Mouse (Mus musculus): Measurements from ENCODE around the gene Pitpnb.
A peak's percentile ranks its signal among the peaks of the same experiment; 100 is the strongest.

Pitpnb gene

GRCm38 (mm10) chr5:111396199-111396598 is 65.6 kb downstream of the Pitpnb start:
- DNase-seq (ENCODE audit: low spot score in 2 of 2) = no peak

GRCm38 (mm10) chr5:111398471-111398870 is 67.9 kb downstream of the Pitpnb start:
- no peak for DNase-seq (ENCODE audit: low spot score in 2 of 2)

GRCm38 (mm10) chr5:111399271-111399670 is 68.7 kb downstream of the Pitpnb start:
- DNase-seq (ENCODE audit: low spot score in 2 of 2) = no peak

GRCm38 (mm10) chr5:111401879-111402650 is 71.5 kb downstream of the Pitpnb start:
- DNase-seq (ENCODE audit: low spot score in 2 of 2) = no peak

- DNase-seq (ENCODE audit: low spot score in 2 of 2) = no peak
Measured at GRCm38 (mm10) chr5:111402651-111402996, 72.1 kb downstream of the Pitpnb start.

- DNase-seq (ENCODE audit: low spot score in 2 of 2) = no peak
Measured at GRCm38 (mm10) chr5:111404721-111405120, 74.2 kb downstream of the Pitpnb start.

- no peak for DNase-seq (ENCODE audit: low spot score in 2 of 2)
Measured at GRCm38 (mm10) chr5:111408470-111409105, 78.0 kb downstream of the Pitpnb start.

GRCm38 (mm10) chr5:111409412-111410044 is 79.0 kb downstream of the Pitpnb start:
- DNase-seq (ENCODE audit: low spot score in 2 of 2) = no peak

- DNase-seq (ENCODE audit: low spot score in 2 of 2) = no peak
Measured at GRCm38 (mm10) chr5:111410665-111411064, 80.1 kb downstream of the Pitpnb start.

- peak; percentile 54 to 62 for DNase-seq (ENCODE audit: low spot score in 2 of 2)
Measured at GRCm38 (mm10) chr5:111414192-111414591, 83.6 kb downstream of the Pitpnb start.

- no peak for DNase-seq (ENCODE audit: low spot score in 2 of 2)
Measured at GRCm38 (mm10) chr5:111414770-111415249, 84.2 kb downstream of the Pitpnb start.

GRCm38 (mm10) chr5:111415575-111415974 is 85.0 kb downstream of the Pitpnb start:
- no peak for DNase-seq (ENCODE audit: low spot score in 2 of 2)

- DNase-seq (ENCODE audit: low spot score in 2 of 2) = no peak
Measured at GRCm38 (mm10) chr5:111416048-111416447, 85.5 kb downstream of the Pitpnb start.

GRCm38 (mm10) chr5:111416591-111417374 is 86.2 kb downstream of the Pitpnb start, which contains the start of gene Mn1:
Gene Mn1, plus strand, starts transcription at chr5:111417362.
- DNase-seq (ENCODE audit: low spot score in 2 of 2) = peak; percentile 66 to 82

GRCm38 (mm10) chr5:111417378-111418131 is 87.0 kb downstream of the Pitpnb start:
- DNase-seq (ENCODE audit: low spot score in 2 of 2) = peak in 1 of 2 experiments; percentile 49

GRCm38 (mm10) chr5:111418202-111419120 is 87.9 kb downstream of the Pitpnb start:
- DNase-seq (ENCODE audit: low spot score in 2 of 2) = peak in 1 of 2 experiments; percentile 34

GRCm38 (mm10) chr5:111419121-111419881 is 88.7 kb downstream of the Pitpnb start:
- DNase-seq (ENCODE audit: low spot score in 2 of 2) = no peak

- DNase-seq (ENCODE audit: low spot score in 2 of 2) = no peak
Measured at GRCm38 (mm10) chr5:111420011-111420691, 89.6 kb downstream of the Pitpnb start.

- DNase-seq (ENCODE audit: low spot score in 2 of 2) = no peak
Measured at GRCm38 (mm10) chr5:111420896-111421295, 90.3 kb downstream of the Pitpnb start.
